Comparison of ENCODE assay signal across 25 mouse cellular contexts in genomic region chr10:54070496-54070895, GRCm38 (mm10). TPM values are rescaled to one million over a fixed set of nuclear protein-coding genes. Genes with fewer than 3 reads are reported as not detected.
A peak's percentile ranks its signal among the peaks of the same experiment; 100 is the strongest.
DNase-seq lines count a peak whose midpoint lies in the region; ATAC-seq and TF ChIP-seq lines count a peak whose summit lies in the region.
"Had no signal": no experiment of that assay in that cellular context is flagged by ENCODE, and none has a peak within 500 bp of the region (broad histone marks: within the 10 kb centered on the region; RNA-seq: fewer than 3 reads in every experiment).

No protein-coding gene starts in this region.

- DNase-seq in gastrocnemius, adult 2 months: no peak
- no peak for DNase-seq in gastrocnemius, postnatal 14 days
- no peak for DNase-seq in liver, embryonic 11.5 days (ENCODE audit: low spot score)
- no peak for DNase-seq in CH12.LX (ENCODE audit: extremely low read depth)
- DNase-seq in heart, postnatal 10 days: no peak
- DNase-seq in thymus, postnatal 4 days: no peak
- DNase-seq: adrenal gland, postnatal 25 days; cerebellum, adult 11 months; cerebellum, postnatal 10 days; forebrain, postnatal 0 days; heart, postnatal 14 days; kidney, adult 9 months; lung, embryonic 14.5 days; lung, postnatal 36 days; right cerebral cortex, adult 18-20 months; thymus, postnatal 25 days had no signal

- TF ChIP-seq POLR2A in CH12.LX (IDR thresholded peaks at IDR 0.05; ENCODE audit: low read depth, low read length): no peak

- no peak overlapping the region for H3K9ac ChIP-seq in liver, embryonic 12.5 days
- H3K9ac ChIP-seq in liver, embryonic 11.5 days (ENCODE audit: low read depth, low read length): no peak overlapping the region
- H3K9ac ChIP-seq in CH12.LX (ENCODE audit: insufficient read depth, low read depth): peak overlapping the region; percentile 88; the same call in 1 of the 2 replicates
- H3K9ac ChIP-seq in liver, embryonic 15.5 days: no peak overlapping the region
- H3K9ac ChIP-seq: forebrain, postnatal 0 days; lung, embryonic 14.5 days; midbrain, embryonic 12.5 days; neural tube, embryonic 12.5 days had no signal

- H3K9me3 ChIP-seq in liver, embryonic 12.5 days (replicated peaks): no peaks in the 10 kb centered on the region
- H3K9me3 ChIP-seq in liver, embryonic 11.5 days (ENCODE audit: control insufficient read depth, low read length): no peaks in the 10 kb centered on the region
- no peaks in the 10 kb centered on the region for H3K9me3 ChIP-seq in CH12.LX (replicated peaks; ENCODE audit: low read length)
- no peaks in the 10 kb centered on the region for H3K9me3 ChIP-seq in liver, embryonic 15.5 days (replicated peaks)
- H3K9me3 ChIP-seq: forebrain, embryonic 10.5 days; midbrain, embryonic 12.5 days; neural tube, embryonic 12.5 days had no signal

- no peak overlapping the region for H3K27ac ChIP-seq in gastrocnemius, adult 2 months
- H3K27ac ChIP-seq in liver, embryonic 12.5 days: no peak overlapping the region
- H3K27ac ChIP-seq in liver, embryonic 11.5 days (ENCODE audit: low read depth, low read length): no peak overlapping the region
- H3K27ac ChIP-seq in CH12.LX (ENCODE audit: insufficient read depth, low read depth): peak overlapping the region; percentile 26; the same call in 1 of the 2 replicates
- H3K27ac ChIP-seq in liver, embryonic 15.5 days (replicated peaks): 0 out of 2 replicates have a peak overlapping the region, but pooled peaks have one; percentile 20
- H3K27ac ChIP-seq: forebrain, embryonic 10.5 days; midbrain, embryonic 12.5 days; neural tube, embryonic 12.5 days had no signal

- intact Hi-C loops in gastrocnemius, adult 2 months (cut with DNase I): loop anchor here (5.0 to 10.0 kb wide), 2 partner anchors 33 to 196 kb away; no protein-coding TSS in a partner anchor
- intact Hi-C loops in gastrocnemius, postnatal 14 days (cut with DNase I; ENCODE audit: low total_unique reads): no loop called here
- intact Hi-C loops in heart, postnatal 10 days (cut with DNase I): loop anchor here (5.0 kb wide), 2 partner anchors 33 to 93 kb away; no protein-coding TSS in a partner anchor

- H3K4me2 ChIP-seq in liver, embryonic 12.5 days: peak overlapping the region; percentile 93
- no peak overlapping the region; the same call in 1 of the 2 replicates for H3K4me2 ChIP-seq in liver, embryonic 11.5 days
- peak overlapping the region; percentile 98 for H3K4me2 ChIP-seq in CH12.LX (ENCODE audit: insufficient read depth, low read depth, poor library complexity, severe bottlenecking)
- H3K4me2 ChIP-seq in liver, embryonic 15.5 days: peak overlapping the region; percentile 94
- H3K4me2 ChIP-seq: heart, embryonic 11.5 days; lung, embryonic 14.5 days; midbrain, embryonic 12.5 days; neural tube, embryonic 12.5 days had no signal

- in situ Hi-C loops in CH12.LX (cut with MboI; ENCODE audit: low pct_ligation_motif_present, low pct_unique_long_range_greater_than_20kb, low sequenced_read_pairs): loop anchor here (5.0 kb wide), 1 partner anchor 198 kb away; no protein-coding TSS in a partner anchor

- H3K27me3 ChIP-seq in liver, embryonic 12.5 days (replicated peaks): no peaks in the 10 kb centered on the region
- H3K27me3 ChIP-seq in liver, embryonic 11.5 days (replicated peaks; ENCODE audit: control insufficient read depth, insufficient read depth, low read length): no peaks in the 10 kb centered on the region
- no peaks in the 10 kb centered on the region for H3K27me3 ChIP-seq in CH12.LX (replicated peaks)
- no peaks in the 10 kb centered on the region for H3K27me3 ChIP-seq in liver, embryonic 15.5 days
- H3K27me3 ChIP-seq: neural tube, embryonic 12.5 days had no signal

- H3K4me1 ChIP-seq in liver, embryonic 12.5 days: peaks cover 59% of the 10 kb centered on the region
- peaks cover 14% of the 10 kb centered on the region for H3K4me1 ChIP-seq in liver, embryonic 11.5 days (replicated peaks; ENCODE audit: control insufficient read depth, insufficient read depth, low read length)
- peaks cover 0 to 24% of the 10 kb centered on the region in 2 experiments; a peak in 2 of 4 replicates for H3K4me1 ChIP-seq in CH12.LX (ENCODE audit: control insufficient read depth in 1 of 2, insufficient read depth in 2 of 2)
- H3K4me1 ChIP-seq in liver, embryonic 15.5 days (replicated peaks): peaks cover 55% of the 10 kb centered on the region

- H3K79me2 ChIP-seq in CH12.LX (replicated peaks; ENCODE audit: control insufficient read depth, extremely low read depth, insufficient read depth, poor library complexity, severe bottlenecking): peaks cover 99% of the 10 kb centered on the region

- WGBS in liver, embryonic 12.5 days (ENCODE audit: insufficient replicate concordance): 78% methylated on average over 5 of the region's 5 CpGs
- WGBS in liver, embryonic 11.5 days: 89% methylated on average over 5 of the region's 5 CpGs
- WGBS in liver, embryonic 15.5 days (ENCODE audit: insufficient replicate concordance): 82% methylated on average over 5 of the region's 5 CpGs

- peak overlapping the region; percentile 44 for H3K4me3 ChIP-seq in gastrocnemius, adult 2 months
- no peak overlapping the region for H3K4me3 ChIP-seq in liver, embryonic 12.5 days
- H3K4me3 ChIP-seq in liver, embryonic 11.5 days (ENCODE audit: low read depth, low read length): no peak overlapping the region
- peak overlapping the region; percentile 70 to 93 (median 80) for H3K4me3 ChIP-seq in CH12.LX (replicated peaks in 1 of 3; ENCODE audit: low read depth in 2 of 3, low read length in 2 of 3, poor library complexity in 1 of 3)
- 0 out of 2 replicates have a peak overlapping the region, but pooled peaks have one; percentile 19 for H3K4me3 ChIP-seq in liver, embryonic 15.5 days (replicated peaks)
- H3K4me3 ChIP-seq: forebrain, embryonic 10.5 days; midbrain, embryonic 12.5 days; neural tube, embryonic 12.5 days had no signal

- dilution Hi-C loops in CH12.LX (cut with MboI; ENCODE audit: extremely low pct_ligation_motif_present, extremely low pct_unique_long_range_greater_than_20kb, low sequenced_read_pairs): no loop called here

- no peak for TF ChIP-seq CTCF in gastrocnemius, adult 2 months (IDR thresholded peaks at IDR 0.05)
- no peak for TF ChIP-seq CTCF in CH12.LX (conservative IDR thresholded peaks at IDR 0.05 in 1 of 2, IDR thresholded peaks at IDR 0.05 in 1 of 2; ENCODE audit: low read depth in 2 of 2, low read length in 2 of 2)

- no peak for TF ChIP-seq RAD21 in CH12.LX (IDR thresholded peaks at IDR 0.05; ENCODE audit: low read depth, low read length)

- no peak for ATAC-seq in liver, embryonic 12.5 days
- no peak for ATAC-seq in liver, embryonic 11.5 days (replicated peaks; ENCODE audit: low FRiP score)
- ATAC-seq in liver, embryonic 15.5 days (ENCODE audit: insufficient read depth): no peak
- ATAC-seq: CD4-positive, CD25-positive, alpha-beta regulatory T cell, adult 4 months; forebrain, postnatal 0 days; inflammation-experienced regulatory T-cells, adult 6 months had no signal

- no peak for TF ChIP-seq EP300 in CH12.LX (IDR thresholded peaks at IDR 0.05; ENCODE audit: low read length)

- H3K36me3 ChIP-seq in liver, embryonic 12.5 days: peaks cover 64% of the 10 kb centered on the region
- peaks cover 2% of the 10 kb centered on the region; the same call in 1 of the 2 replicates for H3K36me3 ChIP-seq in liver, embryonic 11.5 days (ENCODE audit: control insufficient read depth, insufficient read depth, low read length)
- peaks cover 36 to 51% of the 10 kb centered on the region in 2 experiments for H3K36me3 ChIP-seq in CH12.LX (replicated peaks in 1 of 2; ENCODE audit: control insufficient read depth in 1 of 2, insufficient read depth in 1 of 2, low read length in 1 of 2)
- H3K36me3 ChIP-seq in liver, embryonic 15.5 days (replicated peaks): peaks cover 58% of the 10 kb centered on the region
- H3K36me3 ChIP-seq: forebrain, embryonic 10.5 days; G1E; midbrain, embryonic 12.5 days; neural tube, embryonic 12.5 days had no signal

TF ChIP-seq in CH12.LX, 34 proteins besides CTCF, POLR2A, EP300 and RAD21:
- no peak for TF ChIP-seq TBP (conservative IDR thresholded peaks at IDR 0.05; ENCODE audit: low read depth, low read length)
- TF ChIP-seq ZC3H11A (IDR thresholded peaks at IDR 0.05; ENCODE audit: low read depth, low read length): no peak
- TF ChIP-seq MXI1 (IDR thresholded peaks at IDR 0.05; ENCODE audit: low read depth, low read length): peak; percentile 59
- TF ChIP-seq JUN (IDR thresholded peaks at IDR 0.05; ENCODE audit: insufficient read depth, low read depth, low read length): no peak
- TF ChIP-seq TCF12 (IDR thresholded peaks at IDR 0.05; ENCODE audit: low read depth, low read length): no peak
- TF ChIP-seq ZMIZ1 (IDR thresholded peaks at IDR 0.05; ENCODE audit: low read depth, low read length): no peak

RNA-seq across cellular contexts. Expression of gene Man1a, which starts 5.9 kb away (rescaled TPM):
- total RNA-seq in gastrocnemius, adult 2 months (2021): 10 to 100 TPM in 1 of 2 experiments, 1 to 10 TPM in 1; 8.4 to 10.4 TPM
- 10 to 100 TPM; 15.4 to 18.1 TPM for total RNA-seq in gastrocnemius, postnatal 14 days (2021)
- polyA plus RNA-seq in liver, embryonic 12.5 days (2016; fragmentation: Nextera tagmentation; extraction: Ambion mirVana): 16.1 and 16.8 TPM in 2 replicates
- polyA plus RNA-seq in liver, embryonic 11.5 days (2014; fragmentation: Nextera tagmentation; extraction: Ambion mirVana): 12.6 and 12.9 TPM in 2 replicates
- total RNA-seq in CH12.LX (2012; rRNA removed): 187 and 191 TPM in 2 replicates
- total RNA-seq in CH12.LX (2014; rRNA removed): 211 and 215 TPM in 2 replicates
- polyA plus RNA-seq in CH12.LX (2012; ENCODE audit: insufficient read length, low read depth): 104 and 112 TPM in 2 replicates
- 12.0 and 14.4 TPM in 2 replicates for polyA plus RNA-seq in liver, embryonic 15.5 days (2015; fragmentation: Nextera tagmentation; extraction: Ambion mirVana)
- 10 to 100 TPM; 25.7 to 28.1 TPM for total RNA-seq in heart, postnatal 10 days (2021)

Comparison
In these comparisons a context has a peak if more than half of its experiments do, and no peak if none do; other contexts are left out.
1. H3K27ac ChIP-seq: peak in CH12.LX (single experiment) and liver, embryonic 15.5 days (single experiment); none in gastrocnemius, adult 2 months (single experiment), liver, embryonic 12.5 days (single experiment) and liver, embryonic 11.5 days (single experiment).
2. H3K4me3 ChIP-seq: peak in gastrocnemius, adult 2 months (single experiment), CH12.LX (3 of 3) and liver, embryonic 15.5 days (single experiment); none in liver, embryonic 12.5 days (single experiment) and liver, embryonic 11.5 days (single experiment).
3. RNA of gene Man1a, which starts 5.9 kb away (total RNA-seq): 187 to 215 TPM in CH12.LX; 25.7 to 28.1 TPM in heart, postnatal 10 days, 15.4 to 18.1 TPM in gastrocnemius, postnatal 14 days and 8.4 to 10.4 TPM in gastrocnemius, adult 2 months; every median in the first group is over 4 times any median in the second.